Mouse (Mus musculus) layer of hippocampus, adult 11-12 months (tissue): Measurements from ENCODE around the gene 2210408I21Rik.
"Not testable (repeated sequence)": the region's sequence is repeated elsewhere in the genome, so short reads cannot be mapped to it uniquely, and the experiment has no call there.

Experiments
- DNase-seq: peaks from one replicate; pipeline ENCODE4 v3.0.0; 2022; ENCODE audit warnings: low spot score

Gene 2210408I21Rik

DNA sequence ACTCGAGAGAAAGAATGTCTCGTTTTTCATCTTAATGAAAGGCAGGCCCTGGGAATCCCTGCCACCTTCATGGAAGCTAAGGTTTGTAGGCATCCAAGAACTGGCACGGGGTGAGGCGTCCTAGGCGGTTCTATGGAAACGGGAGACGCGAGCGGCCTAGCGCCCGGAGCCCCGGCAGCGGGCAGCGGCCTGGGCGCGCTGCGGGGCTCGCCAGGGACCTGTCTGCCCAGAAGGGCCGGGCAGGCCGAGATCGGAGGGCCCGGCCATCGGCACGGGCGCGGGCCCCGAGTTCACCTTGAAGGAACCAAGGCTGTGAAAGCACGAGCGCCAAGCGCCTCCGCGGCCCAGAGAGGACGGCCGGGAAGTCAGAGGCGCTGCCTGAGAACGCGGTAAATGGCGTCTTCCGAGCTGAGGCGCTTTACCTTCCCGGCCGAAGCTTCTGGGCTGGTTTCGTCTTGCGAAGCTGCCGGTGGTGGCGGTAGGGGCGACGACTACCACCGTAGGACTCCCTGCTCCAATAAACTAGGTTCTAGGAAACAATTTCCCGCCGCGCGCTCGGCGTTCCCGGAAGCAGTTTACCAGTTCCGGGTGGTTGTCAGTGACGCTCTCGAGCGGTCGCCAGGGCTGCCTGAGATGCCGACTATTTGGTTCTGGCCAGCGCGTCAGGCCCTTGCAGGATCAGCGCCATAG, at the start of gene 2210408I21Rik, which contains the start of gene Slf1:
Gene 2210408I21Rik (plus strand): TSS at position 610 of the 690 bp plus-strand sequence.
Gene Slf1 (minus strand): TSS at position 543 of the 690 bp plus-strand sequence.
- DNase-seq: peak; percentile 90

DNA sequence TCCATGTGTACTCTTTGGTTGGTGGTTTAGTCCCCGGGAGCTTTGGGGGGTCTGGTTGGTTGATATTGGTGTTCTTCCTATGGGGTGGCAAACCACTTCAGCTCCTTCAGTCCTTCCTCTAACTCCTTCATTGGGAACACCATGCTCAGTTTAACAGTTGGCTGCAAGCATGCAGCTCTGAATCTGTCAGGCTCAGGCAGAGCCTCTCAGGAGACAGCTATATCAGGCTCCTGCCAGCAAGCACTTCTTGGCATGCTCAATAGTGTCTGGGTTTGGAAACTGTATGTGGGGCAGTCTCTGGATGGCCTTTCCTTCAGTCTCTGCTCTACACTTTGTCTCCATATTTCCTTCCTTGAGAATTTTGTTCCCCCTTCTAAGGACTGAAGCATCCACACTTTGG, 42.5 kb upstream of the 2210408I21Rik start:
- DNase-seq: not testable (repeated sequence)

DNA sequence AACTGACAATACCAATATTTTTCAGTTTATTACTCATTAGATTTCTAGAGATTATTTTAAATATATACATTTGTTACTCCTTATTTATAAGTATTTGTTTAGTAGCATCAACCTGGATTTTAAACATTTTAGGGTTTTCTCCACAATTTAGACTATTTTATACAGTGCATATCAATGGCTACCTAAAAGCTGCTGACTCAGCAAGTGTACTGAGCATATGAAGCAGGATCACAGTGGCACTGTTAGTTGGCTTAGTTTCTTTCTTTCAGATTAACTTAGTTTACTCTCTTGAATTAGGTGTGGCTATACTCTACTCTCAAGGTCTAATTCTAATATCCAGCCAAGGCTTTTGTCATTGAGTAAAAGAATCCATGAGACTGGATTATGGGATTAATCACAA, 27.6 kb upstream of the 2210408I21Rik start:
- no peak for DNase-seq

DNA sequence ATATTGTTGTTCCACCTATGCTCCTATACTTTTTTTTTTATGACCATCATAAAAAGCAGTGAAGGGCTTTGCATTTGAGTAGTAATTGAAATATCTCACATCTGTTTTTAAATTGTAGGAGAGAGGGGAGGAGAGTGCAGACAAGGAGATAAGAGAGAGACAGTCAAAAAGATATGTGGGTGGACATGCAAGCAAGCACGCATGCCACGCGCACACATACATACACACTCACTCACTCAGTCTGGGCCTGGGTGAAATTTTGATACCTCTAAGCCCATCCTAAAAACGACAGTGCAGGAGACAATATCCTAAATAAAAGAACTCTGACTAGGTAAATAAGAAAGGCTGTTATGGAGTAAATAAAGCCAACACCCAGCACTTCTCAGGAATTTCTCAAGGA, 16.6 kb upstream of the 2210408I21Rik start:
- no peak for DNase-seq

DNA sequence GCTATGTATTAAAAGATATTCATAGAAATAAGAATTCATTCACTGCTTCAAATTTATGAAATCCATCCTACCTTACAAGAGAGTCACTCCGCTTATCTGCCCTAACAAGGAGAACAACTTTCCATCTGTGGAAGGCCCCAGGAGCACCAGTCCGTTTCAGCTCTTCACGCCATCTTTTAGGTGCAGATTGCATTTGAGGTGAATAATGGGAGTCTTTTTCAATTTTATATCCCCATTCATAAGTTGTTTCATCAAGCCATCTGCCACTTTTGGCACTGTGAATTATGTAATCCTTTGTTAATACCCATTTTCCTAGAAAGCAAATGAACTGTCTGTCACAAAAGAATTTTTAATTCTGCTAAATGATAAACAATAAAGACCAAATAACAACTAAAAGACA, 10.2 kb upstream of the 2210408I21Rik start:
- DNase-seq: peak; percentile 10

DNA sequence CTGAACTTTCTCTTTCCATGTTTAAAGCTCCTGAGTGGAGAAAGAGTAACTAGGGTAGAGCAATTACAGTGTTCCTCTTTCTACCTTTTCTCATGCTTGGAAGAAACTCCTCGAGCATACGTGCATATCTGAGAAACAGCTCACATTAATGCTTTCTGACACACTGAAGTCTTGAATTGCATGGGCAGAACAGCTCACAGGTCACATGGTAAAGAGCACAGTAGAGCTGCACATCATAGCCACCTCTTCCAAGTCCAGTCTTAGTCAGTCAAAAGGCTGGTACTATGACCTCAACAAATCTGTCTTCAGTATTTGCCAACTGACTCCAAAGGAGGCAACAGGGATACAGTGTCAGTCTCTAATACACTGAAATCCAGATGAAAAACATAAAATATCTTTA, 7.1 kb upstream of the 2210408I21Rik start:
- DNase-seq: no peak

DNA sequence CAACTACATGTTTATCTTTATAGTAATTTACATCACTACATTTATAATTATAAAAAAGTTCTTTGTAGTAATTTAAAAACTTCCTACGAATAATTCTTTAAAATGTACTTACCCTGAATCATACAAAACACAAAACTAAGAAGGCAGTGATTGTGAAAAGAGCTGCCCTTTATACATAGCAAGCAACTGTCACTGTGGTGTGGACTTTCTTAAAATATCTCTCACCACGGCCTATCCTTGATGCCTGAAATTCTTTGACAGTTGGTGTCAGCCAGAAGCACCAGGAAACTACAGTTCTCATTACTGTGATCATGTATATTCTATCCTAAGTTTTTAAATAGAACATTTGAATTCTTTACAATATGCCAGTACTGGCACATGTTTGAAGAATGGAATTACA, 4.2 kb upstream of the 2210408I21Rik start:
- no peak for DNase-seq

DNA sequence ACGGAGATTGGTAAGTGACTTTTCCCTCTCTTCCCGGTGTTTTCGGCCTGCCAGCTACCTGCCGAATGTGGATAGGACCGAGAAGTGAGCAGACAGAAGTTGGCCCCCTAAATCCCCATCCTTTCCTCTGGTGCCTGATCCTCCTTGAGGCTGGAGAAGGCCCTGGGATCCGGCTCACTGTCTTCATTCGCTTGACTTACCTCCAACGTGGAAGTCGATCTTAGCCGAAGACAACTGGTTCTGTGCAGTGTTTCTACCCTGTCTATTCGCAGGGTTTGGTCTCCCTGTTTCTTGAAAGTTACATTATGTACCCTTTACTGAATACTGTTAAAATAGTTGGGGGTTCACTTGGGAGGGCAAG, 261 bp downstream of the 2210408I21Rik start:
- no peak for DNase-seq

DNA sequence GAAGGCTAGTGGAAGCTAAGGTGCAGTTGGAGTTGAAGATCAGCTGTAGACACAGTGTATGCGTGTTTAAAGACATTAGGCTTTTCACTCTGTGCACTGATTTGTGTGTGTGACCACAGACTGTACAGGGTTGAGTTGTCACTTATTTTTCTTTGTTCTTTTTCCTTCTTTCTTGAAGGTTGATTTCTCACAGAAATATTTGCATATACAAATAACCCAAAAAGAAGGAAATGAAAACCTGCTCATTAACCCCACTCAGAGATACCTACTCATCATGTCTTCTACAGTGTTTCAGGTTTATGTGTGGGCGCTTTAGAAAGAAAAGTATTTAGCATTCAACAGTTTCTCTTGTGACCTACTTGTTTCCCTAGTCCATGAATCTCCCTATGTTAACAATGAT, 5.5 kb downstream of the 2210408I21Rik start:
- no peak for DNase-seq

DNA sequence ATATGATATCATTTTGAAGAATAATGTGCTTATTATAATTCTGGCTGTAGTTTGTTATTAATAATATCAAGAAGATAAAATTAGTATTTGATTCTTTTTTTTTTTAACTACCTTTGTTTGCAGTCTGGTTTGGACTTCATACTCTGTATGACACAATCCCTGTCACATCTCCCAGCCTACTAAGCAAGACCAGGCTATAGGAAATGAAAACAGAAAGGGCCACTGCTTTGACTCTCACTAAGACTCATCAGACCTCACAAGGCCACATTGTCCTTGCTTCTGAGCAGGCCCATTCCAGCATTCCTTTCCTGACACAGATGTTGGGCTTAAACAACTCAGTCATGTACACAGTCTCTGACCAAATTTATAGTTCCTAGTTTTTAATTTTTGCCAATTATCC, 42.6 kb downstream of the 2210408I21Rik start:
- no peak for DNase-seq

DNA sequence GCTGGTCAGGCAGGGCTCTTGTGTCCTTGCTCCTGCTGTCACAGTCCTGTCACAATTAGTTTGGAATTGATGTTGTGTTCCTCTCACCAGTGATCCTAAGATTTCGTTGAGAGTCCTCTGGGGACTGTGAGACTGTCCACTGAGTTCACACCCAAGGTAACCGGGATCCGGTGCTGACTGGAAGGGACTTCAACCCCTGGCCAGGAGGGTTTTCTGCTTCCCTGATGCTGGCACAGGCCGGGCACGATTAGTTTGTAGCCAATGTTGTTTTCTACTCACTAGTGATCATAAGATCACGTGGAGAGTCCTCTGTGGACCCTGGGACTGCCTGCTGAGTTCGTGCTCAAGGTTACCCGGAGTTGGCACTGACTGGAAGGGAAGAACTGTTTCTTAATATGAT, 55.3 kb downstream of the 2210408I21Rik start:
- no peak for DNase-seq

DNA sequence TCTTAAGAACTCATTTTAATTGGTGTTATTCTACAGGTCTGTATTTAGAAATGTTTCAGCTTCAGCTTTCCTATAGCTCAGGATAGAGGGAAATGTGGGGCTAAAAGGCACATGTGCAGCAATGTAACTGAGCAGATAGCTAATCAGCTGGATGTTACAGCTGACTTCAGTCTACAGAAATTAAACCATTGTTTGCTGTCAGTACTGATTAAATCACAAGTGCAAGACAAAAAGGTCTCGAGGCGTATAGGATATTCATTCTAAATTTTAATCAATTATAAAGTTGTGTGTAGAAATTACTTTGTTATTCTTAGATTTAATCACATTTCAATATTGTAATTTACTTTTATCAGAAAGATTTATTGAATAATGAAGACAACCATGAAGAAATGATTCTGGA, 56.9 kb downstream of the 2210408I21Rik start:
- no peak for DNase-seq

DNA sequence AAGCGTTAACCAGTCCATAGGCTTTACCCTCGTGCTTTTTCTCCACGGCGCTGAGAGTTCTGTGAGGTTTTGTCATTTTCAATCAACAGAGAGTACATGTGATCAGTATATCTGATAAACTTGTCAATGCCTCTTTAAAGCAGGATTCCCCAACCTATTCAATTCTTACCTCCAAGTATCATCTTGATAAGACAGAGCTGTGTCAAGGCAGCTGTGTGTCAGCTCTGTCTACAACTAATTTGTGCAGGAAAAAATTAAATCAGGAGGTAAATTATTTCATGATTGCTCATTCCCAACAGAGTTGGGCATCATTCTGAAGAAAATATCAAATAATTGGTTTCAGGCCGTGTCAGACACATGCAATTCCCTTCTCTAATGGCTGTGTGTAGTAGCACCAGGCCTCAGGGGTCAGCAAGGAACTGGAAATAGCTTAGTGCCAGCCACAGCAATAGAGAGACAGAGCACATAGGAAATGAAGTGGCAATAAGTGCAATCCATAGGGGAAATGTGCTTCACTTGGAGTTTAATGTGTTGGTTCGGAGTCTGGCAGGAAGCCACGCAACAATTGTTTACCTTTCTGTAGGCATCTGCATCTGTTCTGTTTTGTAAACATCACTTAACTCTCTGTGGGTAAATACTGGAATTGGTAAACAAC, 73.6 kb downstream of the 2210408I21Rik start:
- DNase-seq: no peak

DNA sequence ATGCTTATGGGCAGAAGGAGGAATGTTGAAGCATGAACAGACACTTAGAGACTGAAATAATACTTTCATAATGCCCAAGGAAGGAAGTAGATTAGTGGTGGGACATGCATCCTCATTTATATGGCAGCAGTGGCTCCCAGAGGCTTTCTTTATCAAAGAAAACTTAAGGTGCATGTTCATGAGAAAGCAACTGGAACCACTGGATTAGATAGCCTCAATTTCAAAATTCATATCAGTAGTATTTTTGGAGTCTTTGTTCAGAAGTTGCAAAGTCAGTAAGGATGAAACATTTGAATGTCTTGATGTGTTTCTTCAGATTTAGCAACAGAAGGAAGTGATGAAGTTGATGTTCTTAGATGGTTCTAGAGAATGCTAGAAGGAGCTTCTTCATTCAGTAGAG, 77.9 kb downstream of the 2210408I21Rik start:
- no peak for DNase-seq

DNA sequence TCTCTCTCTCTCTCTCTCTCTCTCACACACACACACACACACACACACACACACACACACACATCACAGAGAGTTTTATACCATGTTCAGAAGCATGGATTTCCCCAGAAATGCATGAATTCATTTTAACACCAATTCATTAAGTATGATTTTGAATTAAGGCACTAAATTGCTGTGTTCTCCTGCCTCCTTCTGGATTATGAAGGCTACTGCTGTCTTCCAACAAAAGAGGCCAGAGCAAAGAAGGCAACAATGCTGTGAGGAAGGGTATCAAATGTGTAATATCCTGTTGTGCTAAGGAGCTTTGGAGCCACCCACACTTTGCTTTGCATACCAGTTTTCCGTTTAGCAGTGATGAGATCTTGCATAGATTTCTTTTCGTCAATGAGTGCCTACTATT, 80.1 kb downstream of the 2210408I21Rik start:
- no peak for DNase-seq

DNA sequence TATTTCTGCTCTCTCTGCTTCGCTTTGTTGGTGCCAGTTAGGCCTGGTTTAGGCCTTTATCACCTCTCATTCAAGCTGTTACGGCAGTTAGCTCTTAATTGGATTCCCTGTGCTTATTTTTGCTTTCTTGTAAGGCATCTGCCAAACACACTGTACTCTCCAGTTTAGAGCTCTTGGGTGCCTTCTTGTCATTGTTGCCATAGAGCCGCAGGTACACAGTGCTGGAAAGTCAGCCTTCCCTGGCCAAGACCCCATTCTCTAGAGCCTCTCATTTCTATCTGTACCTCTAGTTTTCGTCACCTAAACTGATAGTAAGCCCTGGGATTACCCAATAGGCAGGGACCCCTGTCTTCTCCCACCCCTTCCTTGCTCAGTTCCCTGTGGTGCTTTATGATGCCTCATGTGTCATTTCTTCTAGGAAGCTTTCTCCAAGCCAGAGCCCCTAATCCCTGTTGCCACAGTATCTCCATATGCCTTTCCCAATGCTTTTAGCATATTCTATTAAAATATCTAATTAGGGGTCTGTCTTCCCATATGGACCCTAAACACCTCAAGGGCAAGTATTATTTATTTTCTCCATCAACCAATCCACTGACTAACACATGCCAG, 82.4 kb downstream of the 2210408I21Rik start:
- DNase-seq: no peak

DNA sequence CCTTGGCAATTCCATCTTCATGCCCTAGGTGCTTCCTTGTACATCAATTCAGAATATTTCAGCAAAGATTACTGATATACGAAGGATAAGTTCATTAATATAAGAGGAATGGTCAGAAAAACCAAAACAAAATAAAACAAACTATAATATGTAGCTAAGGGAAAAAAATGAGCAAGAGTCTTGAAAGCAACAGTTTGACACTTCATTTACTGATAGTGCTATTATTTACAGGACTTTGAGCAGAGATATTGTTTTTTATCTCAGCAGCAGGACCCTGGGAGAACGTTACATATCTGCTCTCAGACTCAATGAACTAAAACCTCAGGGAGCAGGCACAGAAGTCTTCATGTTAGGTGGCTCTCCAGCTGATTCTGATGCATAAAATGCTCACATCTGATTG, 85.7 kb downstream of the 2210408I21Rik start:
- no peak for DNase-seq

DNA sequence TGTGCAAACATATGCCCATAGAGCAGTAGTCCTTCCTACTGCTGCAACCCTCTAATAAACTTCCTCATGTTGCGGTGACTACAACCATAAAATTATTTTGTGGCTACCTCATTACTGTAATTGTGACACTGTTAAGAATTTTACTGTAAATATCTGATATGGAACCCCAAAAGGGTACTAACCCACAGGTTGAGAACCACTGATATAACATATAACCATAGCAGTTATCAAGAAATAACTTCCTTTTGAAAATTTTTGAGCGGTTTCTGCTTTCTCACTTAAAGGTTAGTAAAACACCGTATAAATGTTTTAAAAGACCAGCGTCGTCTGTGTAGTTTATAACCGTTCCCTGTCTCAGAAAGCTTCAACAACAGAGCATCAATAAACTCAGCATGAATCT, 121.2 kb downstream of the 2210408I21Rik start:
- DNase-seq: no peak

DNA sequence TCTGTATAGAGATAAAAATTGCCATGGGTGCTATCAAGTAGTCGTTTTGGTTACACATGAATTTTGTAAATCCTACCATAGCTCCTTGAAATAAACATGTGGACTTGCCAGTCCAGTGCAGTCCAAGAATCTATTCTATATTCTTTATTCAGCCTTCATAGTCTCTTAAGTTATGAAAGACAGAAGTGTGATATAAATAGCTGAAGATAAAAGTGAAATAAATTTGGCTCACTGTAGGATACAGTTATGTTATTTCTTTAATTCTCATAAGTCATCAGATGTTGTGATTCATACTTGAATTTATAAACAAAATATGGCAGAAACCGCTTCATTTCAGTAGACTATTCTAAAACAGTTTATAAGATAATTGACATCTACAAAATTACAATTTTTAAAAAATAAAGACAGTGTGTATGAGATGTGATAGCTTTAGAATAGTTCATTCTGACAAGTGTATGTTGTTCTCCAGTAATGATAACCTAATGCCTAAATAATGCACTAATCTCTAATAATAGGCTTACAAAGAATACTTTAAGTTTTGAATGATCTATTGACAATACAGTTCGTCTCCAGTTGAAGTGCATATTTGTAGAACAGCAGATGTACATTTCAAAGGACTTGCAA, 127.5 kb downstream of the 2210408I21Rik start:
- DNase-seq: no peak

DNA sequence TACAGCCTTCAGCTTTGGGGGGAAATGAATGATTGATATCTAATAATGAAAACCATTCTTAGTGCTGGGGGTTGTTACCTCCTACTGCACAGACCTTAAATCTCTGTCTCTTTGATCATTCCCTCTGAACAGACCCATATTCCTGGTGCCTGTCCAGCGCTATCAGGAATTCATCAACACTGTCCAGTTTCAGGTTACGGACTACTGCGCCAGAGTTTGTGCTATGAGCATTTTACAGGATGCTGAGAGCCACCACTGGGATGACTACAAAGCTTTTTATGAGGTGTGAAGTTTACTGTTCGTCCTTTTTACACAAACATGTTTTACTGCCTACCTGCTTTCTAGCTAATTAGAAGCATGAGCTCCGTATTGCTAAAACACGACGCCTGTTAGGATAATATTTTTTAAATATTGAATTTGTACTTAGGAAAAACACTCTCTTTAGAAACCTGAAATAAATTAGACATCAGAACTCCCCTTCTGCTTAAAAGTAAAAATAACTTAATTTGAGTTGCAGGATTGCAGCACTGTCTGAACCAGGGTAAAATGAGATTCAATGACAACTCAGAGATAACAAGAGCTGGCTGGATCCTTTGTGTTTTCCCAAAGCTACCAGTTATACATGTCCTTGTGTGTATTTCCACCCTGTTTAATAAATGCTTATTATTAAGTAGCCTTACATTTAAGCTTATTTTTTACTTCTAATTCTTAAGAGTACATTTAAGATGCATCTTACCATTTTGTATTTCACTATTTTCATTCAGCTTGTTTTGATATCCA, 128.2 kb downstream of the 2210408I21Rik start:
- no peak for DNase-seq

DNA sequence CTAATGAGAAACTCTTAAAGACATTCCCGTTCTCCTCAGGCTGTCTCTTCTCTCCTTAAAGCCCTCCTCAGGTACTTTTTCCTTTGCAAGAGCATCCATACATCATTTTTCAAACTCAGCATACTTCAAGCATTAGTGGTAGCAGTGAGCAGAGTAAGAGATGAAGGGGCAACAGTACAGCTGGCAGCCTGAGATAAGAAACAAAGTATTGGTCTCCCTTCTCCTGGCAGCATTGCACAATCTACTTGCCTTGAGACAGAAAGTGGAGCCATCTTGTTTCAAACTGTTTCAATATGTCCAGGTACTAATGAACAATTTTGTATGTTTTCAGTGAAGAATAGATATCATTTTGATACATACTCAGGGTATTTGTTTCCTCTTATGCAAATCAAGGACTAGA, 129.1 kb downstream of the 2210408I21Rik start:
- no peak for DNase-seq

DNA sequence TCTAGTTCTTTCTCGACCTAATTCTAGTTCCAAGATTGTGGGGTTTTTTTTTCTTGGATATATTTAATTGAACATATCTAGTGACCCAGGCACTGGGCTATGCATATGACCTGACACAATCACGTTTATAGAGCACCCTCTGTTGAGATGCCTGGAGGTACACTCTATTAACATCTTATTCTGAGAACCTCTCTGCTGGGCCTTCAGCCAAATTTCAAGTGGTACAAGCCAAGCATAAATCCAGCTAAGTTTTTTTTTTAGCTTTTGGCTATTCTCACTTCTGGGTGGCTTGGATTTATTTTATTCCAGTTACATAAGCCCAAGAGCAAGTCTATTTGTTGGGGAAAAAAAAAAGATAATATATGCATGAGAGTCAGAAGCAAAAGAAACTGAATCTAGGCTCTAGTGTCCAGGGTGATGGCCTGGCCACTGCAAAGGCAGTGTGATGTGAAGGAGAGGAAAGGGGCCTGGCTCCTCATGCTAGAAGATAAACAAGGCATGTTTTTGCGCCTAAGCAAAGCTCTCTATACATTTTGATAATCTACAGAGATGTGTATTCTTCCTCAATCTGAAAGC, 139.9 kb downstream of the 2210408I21Rik start:
- peak; percentile 38 for DNase-seq
